ENCODE assay signal across 8 mouse cellular contexts in the genomic region with DNA sequence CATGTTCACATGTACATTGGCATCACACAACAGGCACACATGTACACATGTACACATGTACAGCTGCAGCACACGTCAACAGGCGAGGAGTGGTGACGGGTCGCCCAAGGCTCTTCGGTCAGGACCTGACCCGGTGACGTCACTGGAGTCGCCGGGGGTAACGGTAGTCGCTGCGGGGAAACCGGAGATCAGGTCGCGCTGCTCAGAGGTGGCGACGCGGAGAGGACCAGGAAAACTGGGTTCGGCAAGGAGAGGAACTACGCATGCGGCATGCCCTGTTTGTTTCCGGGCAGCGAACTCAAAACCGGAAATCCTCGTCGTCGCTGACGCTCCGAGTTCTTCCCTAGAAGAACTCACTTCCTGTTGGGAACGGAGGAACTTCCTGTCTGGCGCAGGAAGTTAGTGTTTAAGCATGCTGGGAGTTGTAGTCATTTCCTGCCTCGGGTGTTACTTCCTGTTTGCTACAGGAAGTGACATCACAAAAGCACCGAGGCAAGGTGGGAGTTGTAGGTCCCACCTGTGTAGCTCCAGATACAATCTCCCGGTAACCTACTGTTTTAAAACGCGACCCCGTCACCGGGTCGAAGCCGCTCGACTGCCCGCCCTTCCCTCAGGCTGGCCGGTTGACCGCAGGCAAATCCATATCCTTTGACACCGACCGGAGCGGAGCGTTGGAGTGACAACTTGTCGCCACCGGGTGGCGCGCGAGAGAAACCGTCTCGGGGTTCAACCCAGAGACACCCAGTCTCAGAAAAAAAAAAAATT.
DNase-seq lines count a peak whose midpoint lies in the region; ATAC-seq lines count a peak whose summit lies in the region.

No protein-coding gene starts in this region.

- no peaks in the 10 kb centered on the region for H3K9me3 ChIP-seq in hindbrain, embryonic 16.5 days (ENCODE audit: control insufficient read depth, low read length)

- H3K79me2 ChIP-seq in macrophage (ENCODE audit: inconsistent target): no peaks in the 10 kb centered on the region

- H3K9ac ChIP-seq in hindbrain, embryonic 16.5 days (ENCODE audit: low read depth, low read length): peak overlapping the region; percentile 82

- WGBS in hindbrain, embryonic 16.5 days: under 1% methylated on average over 55 of the region's 55 CpGs
- WGBS in macrophage (ENCODE audit: missing documents): 0% methylated on average over 51 of the region's 55 CpGs

- DNase-seq in WW6 (ENCODE audit: low read depth, low spot score): peak; percentile 90
- peak; percentile 76 to 94 for DNase-seq in cerebellum, postnatal 4 days (ENCODE audit: low spot score in 2 of 2)
- peak; percentile 91 for DNase-seq in gastrocnemius, adult 18-20 months (ENCODE audit: low spot score)
- peak; percentile 77 to 80 for DNase-seq in left cerebral cortex, adult 18-20 months (ENCODE audit: low spot score in 2 of 2)
- peak; percentile 93 for DNase-seq in right cerebral cortex, adult 18-20 months
- peak; percentile 58 for DNase-seq in urinary bladder, postnatal 10 days (ENCODE audit: low spot score)

- peak overlapping the region; percentile 78 for H3K4me2 ChIP-seq in hindbrain, embryonic 16.5 days (ENCODE audit: low read length)

- no peaks in the 10 kb centered on the region for H3K36me3 ChIP-seq in hindbrain, embryonic 16.5 days (ENCODE audit: control insufficient read depth, insufficient read depth, low read length)
- no peaks in the 10 kb centered on the region for H3K36me3 ChIP-seq in macrophage (ENCODE audit: inconsistent target)

- H3K4me3 ChIP-seq in hindbrain, embryonic 16.5 days (ENCODE audit: low read length): peak overlapping the region; percentile 80
- H3K4me3 ChIP-seq in macrophage (ENCODE audit: inconsistent target): peak overlapping the region; percentile 87

- ATAC-seq in hindbrain, embryonic 16.5 days: peak; percentile 99

- no peaks in the 10 kb centered on the region for H3K27me3 ChIP-seq in hindbrain, embryonic 16.5 days (replicated peaks; ENCODE audit: control insufficient read depth, insufficient read depth, low read length)

- H3K4me1 ChIP-seq in hindbrain, embryonic 16.5 days (ENCODE audit: control insufficient read depth, insufficient read depth, low read depth, low read length): peaks cover 8% of the 10 kb centered on the region

- H3K27ac ChIP-seq in hindbrain, embryonic 16.5 days (ENCODE audit: low read depth, low read length): peak overlapping the region; percentile 90
- peak overlapping the region; percentile 67 for H3K27ac ChIP-seq in macrophage

Comparison
In these comparisons a context has a peak if more than half of its experiments do, and no peak if none do; other contexts are left out.
1. Peak in every context shown above with its lines: DNase-seq, ATAC-seq, H3K4me3 ChIP-seq and H3K27ac ChIP-seq.